Mouse (Mus musculus): ENCODE results near the gene Fiz1. TPM values are rescaled to one million over a fixed set of nuclear protein-coding genes. Genes with fewer than 3 reads are reported as not detected.

Gene Fiz1
- polyA plus RNA-seq, 1 experiment from 2014 or later = 15.6 TPM

DNA sequence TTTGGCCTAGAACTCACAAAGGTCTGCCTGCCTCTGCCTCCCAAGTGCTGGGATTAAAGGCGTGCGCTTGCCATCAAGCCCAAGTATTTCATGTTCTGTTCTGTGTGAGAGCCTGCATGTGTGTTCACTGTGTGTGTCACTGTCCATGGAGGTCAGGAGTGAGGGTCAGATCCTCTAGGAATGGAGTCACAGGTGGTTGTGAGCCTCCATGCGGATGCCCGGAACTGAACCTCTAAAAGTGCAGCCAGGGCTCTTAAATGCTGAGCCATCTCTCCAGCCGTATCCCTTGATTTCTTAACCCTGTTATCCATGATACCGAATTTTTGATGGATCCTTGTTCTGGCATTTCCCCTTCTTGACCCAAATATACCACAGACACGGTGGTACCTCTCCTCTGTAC is 22.5 kb upstream of the Fiz1 start:
- 90% methylated on average over 7 of the region's 7 CpGs for WGBS (ENCODE audit: insufficient replicate concordance)
- peaks cover 28% of the 10 kb centered on the region for H3K36me3 ChIP-seq (replicated peaks)
- no peak overlapping the region for H3K4me3 ChIP-seq (replicated peaks)
- H3K4me1 ChIP-seq (replicated peaks) = peaks cover 23% of the 10 kb centered on the region
- no peak overlapping the region for H3K9ac ChIP-seq
- H3K27ac ChIP-seq (replicated peaks) = no peak overlapping the region
- H3K9me3 ChIP-seq (replicated peaks) = no peaks in the 10 kb centered on the region
- no peak overlapping the region for H3K4me2 ChIP-seq
- H3K27me3 ChIP-seq = no peaks in the 10 kb centered on the region
- no peak for ATAC-seq (ENCODE audit: insufficient read depth)

DNA sequence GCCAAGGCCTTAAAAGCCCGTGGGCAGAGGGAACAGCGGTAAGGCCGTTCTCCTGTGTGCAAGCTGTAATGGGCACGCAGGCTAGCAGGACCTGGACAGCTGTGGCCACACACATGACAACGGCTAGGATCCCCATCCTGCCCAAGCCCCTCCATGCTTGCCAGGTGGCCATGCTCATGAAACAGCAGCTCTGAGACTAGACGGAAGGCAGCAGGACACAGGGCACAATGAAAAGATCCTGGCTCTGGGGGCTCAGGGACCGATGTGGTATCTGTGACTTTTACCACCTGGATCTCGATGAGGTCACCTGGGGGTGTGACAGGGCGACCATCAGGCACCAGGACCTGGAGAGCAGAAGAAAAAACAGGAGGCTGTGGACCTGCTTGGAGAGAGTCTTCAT is 21.6 kb upstream of the Fiz1 start:
- WGBS (ENCODE audit: insufficient replicate concordance) = 80% methylated on average over 9 of the region's 9 CpGs

DNA sequence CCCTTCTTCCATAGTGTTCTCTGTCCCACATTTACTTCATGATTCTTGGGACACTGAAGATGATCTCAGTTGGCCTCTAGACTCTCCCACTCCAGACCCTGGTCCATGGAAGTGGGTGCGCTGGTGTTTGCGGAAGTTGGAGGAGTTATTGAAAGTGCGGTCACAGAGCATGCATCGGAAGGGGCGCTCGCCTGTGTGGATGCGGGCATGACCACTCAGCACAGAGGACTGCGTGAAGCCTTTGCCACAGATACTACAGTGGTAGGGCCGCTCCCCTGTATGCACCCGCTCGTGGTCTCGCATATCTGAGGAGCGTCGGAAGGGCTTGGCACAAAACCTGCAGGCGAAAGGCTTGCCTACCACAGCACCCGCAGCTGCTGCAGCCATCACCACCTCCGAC is 21.1 kb upstream of the Fiz1 start:
- Histone ChIP-seq H3K9ac (no peak overlapping the region), H3K4me2 (no peak overlapping the region), H3K27ac (replicated peaks) (no peak overlapping the region), H3K27me3 (no peaks in the 10 kb centered on the region), H3K4me3 (replicated peaks) (no peak overlapping the region), H3K9me3 (replicated peaks) (peaks cover 9% of the 10 kb centered on the region), H3K36me3 (replicated peaks) (peaks cover 42% of the 10 kb centered on the region), H3K4me1 (replicated peaks) (peaks cover 23% of the 10 kb centered on the region)
- 89% methylated on average over 17 of the region's 17 CpGs for WGBS (ENCODE audit: insufficient replicate concordance)
- no peak for ATAC-seq (ENCODE audit: insufficient read depth)

More for the DNA sequence above, 21.6 kb upstream of the Fiz1 start:
- H3K4me3 ChIP-seq (replicated peaks) = no peak overlapping the region
- H3K27ac ChIP-seq (replicated peaks) = no peak overlapping the region
- no peak for ATAC-seq (ENCODE audit: insufficient read depth)
- H3K27me3 ChIP-seq = no peaks in the 10 kb centered on the region
- H3K36me3 ChIP-seq (replicated peaks) = peaks cover 37% of the 10 kb centered on the region
- peaks cover 4% of the 10 kb centered on the region for H3K9me3 ChIP-seq (replicated peaks)
- H3K9ac ChIP-seq = no peak overlapping the region
- H3K4me1 ChIP-seq (replicated peaks) = peaks cover 23% of the 10 kb centered on the region
- H3K4me2 ChIP-seq = no peak overlapping the region

DNA sequence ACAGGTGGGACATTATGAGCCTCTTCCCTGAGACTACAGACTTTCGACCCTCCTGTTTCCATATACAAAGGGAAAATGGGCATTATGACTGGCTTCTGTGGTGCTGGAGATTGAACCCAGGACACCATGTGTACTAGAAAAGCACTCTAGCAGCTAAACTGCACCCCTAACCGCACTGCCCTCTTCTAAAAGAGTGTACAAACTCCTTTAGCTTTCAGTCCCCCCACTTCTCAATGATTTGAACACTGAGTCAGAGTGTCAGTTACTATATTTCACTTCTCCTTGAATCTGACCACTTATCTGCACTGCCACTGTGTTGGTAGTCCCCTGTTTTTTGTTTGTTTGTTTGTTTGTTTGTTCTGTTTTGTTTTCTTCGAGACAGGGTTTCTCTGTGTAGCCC is 19.3 kb upstream of the Fiz1 start, which contains the start of gene 4632433K11Rik:
TSS of gene 4632433K11Rik (plus strand) at position 301 of the 400 bp plus-strand sequence.
- H3K4me3 ChIP-seq (replicated peaks) = no peak within 1 kb of the TSS
- H3K4me2 ChIP-seq = no peak within 1 kb of the TSS
- no peak for ATAC-seq (ENCODE audit: insufficient read depth)
- peaks cover 60% of the 10 kb centered on the region for H3K36me3 ChIP-seq (replicated peaks)
- 69% methylated on average over 3 of the region's 3 CpGs for WGBS (ENCODE audit: insufficient replicate concordance)
- peaks cover 17% of the 10 kb centered on the region for H3K4me1 ChIP-seq (replicated peaks)
- H3K9ac ChIP-seq = no peak within 1 kb of the TSS
- peaks cover 28% of the 10 kb centered on the region for H3K9me3 ChIP-seq (replicated peaks)
- no peak within 1 kb of the TSS for H3K27ac ChIP-seq (replicated peaks)
- H3K27me3 ChIP-seq = no peaks in the 10 kb centered on the region

DNA sequence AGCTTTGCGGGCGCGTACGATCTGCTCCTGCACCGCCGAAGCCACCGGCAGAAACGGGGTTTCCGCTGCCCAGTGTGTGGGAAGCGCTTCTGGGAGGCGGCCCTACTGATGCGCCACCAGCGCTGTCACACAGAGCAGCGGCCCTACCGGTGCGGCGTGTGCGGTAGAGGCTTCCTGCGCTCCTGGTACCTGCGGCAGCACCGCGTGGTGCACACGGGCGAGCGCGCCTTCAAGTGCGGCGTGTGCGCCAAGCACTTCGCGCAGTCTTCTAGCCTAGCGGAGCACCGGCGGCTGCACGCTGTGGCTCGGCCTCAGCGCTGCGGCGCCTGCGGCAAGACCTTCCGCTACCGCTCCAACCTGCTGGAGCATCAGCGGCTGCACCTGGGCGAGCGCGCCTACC is 17.0 kb upstream of the Fiz1 start:
- ATAC-seq (ENCODE audit: insufficient read depth) = no peak
- WGBS (ENCODE audit: insufficient replicate concordance) = 90% methylated on average over 46 of the region's 46 CpGs
- no peaks in the 10 kb centered on the region for H3K27me3 ChIP-seq
- no peak overlapping the region for H3K9ac ChIP-seq
- no peak overlapping the region for H3K4me3 ChIP-seq (replicated peaks)
- no peaks in the 10 kb centered on the region for H3K4me1 ChIP-seq (replicated peaks)
- H3K36me3 ChIP-seq (replicated peaks) = peaks cover 76% of the 10 kb centered on the region
- H3K4me2 ChIP-seq = no peak overlapping the region
- no peak overlapping the region for H3K27ac ChIP-seq (replicated peaks)
- peaks cover 28% of the 10 kb centered on the region for H3K9me3 ChIP-seq (replicated peaks)

DNA sequence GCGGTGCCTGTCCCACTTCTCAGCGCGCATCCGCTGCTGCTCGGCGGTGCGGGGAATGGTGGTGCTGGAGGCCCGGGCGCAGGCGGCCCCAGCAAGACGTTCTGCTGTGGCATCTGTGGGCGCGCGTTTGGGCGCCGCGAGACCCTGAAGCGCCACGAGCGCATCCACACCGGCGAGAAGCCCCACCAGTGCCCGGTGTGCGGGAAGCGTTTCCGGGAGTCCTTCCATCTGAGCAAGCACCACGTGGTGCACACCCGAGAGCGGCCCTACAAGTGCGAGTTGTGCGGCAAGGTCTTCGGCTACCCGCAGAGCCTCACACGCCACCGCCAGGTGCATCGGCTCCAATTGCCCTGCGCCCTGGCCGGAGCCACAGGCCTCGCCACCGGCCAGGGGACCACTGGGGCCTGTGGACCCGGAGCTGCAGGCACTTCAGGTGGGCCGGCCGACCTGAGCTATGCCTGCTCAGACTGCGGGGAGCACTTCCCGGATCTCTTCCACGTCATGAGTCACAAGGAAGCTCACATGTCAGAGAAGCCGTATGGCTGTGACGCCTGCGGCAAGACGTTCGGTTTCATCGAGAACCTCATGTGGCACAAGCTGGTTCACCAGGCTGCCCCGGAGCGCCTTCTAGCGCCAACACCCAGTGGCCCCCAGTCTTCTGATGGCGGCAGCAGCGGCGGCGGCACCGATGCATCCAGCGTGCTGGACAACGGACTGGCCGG is 16.2 kb upstream of the Fiz1 start:
- Histone ChIP-seq H3K4me3 (replicated peaks) (no peak overlapping the region), H3K27me3 (no peaks in the 10 kb centered on the region), H3K36me3 (replicated peaks) (peaks cover 81% of the 10 kb centered on the region), H3K27ac (replicated peaks) (no peak overlapping the region), H3K4me2 (no peak overlapping the region), H3K4me1 (replicated peaks) (no peaks in the 10 kb centered on the region), H3K9me3 (replicated peaks) (peaks cover 28% of the 10 kb centered on the region), H3K9ac (no peak overlapping the region)
- WGBS (ENCODE audit: insufficient replicate concordance) = 90% methylated on average over 63 of the region's 63 CpGs
- no peak for ATAC-seq (ENCODE audit: insufficient read depth)

DNA sequence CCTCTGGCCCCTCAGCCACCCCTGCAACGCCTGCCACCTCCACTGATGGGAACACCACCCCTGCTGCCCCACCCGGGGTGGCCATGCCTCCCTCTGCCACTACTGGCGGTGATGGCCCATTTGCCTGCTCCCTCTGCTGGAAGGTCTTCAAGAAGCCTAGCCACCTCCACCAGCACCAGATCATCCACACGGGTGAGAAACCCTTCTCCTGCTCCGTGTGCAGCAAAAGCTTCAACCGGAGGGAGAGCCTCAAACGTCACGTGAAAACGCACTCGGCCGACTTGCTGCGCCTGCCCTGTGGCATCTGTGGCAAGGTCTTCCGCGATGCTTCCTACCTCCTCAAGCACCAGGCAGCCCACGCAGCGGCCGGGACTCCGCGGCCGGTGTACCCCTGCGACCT is 15.4 kb upstream of the Fiz1 start:
- H3K36me3 ChIP-seq (replicated peaks) = peaks cover 80% of the 10 kb centered on the region

DNA sequence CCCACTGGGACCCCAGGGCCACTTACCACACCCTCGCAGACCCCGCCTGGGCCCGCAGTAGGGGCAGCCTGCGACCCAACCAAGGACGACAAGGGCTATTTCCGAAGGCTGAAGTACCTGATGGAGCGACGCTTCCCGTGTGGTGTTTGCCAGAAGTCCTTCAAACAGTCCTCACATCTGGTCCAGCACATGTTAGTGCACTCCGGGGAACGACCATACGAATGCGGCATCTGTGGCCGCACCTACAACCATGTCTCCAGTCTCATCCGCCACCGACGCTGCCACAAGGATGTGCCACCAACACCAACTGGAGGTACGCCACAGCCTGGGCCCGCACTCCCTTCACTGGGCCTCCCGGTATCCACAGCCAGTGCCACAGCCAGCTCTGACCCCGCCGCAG is 15.0 kb upstream of the Fiz1 start:
- no peak overlapping the region for H3K4me3 ChIP-seq (replicated peaks)
- no peak overlapping the region for H3K9ac ChIP-seq
- peaks cover 79% of the 10 kb centered on the region for H3K36me3 ChIP-seq (replicated peaks)
- no peak overlapping the region for H3K27ac ChIP-seq (replicated peaks)
- 88% methylated on average over 22 of the region's 22 CpGs for WGBS (ENCODE audit: insufficient replicate concordance)
- ATAC-seq (ENCODE audit: insufficient read depth) = no peak
- H3K9me3 ChIP-seq (replicated peaks) = peaks cover 28% of the 10 kb centered on the region
- no peak overlapping the region for H3K4me2 ChIP-seq
- H3K27me3 ChIP-seq = no peaks in the 10 kb centered on the region
- H3K4me1 ChIP-seq (replicated peaks) = no peaks in the 10 kb centered on the region

More for the DNA sequence above, 15.4 kb upstream of the Fiz1 start:
- Histone ChIP-seq H3K9ac (no peak overlapping the region), H3K27ac (replicated peaks) (no peak overlapping the region), H3K27me3 (no peaks in the 10 kb centered on the region), H3K4me3 (replicated peaks) (no peak overlapping the region), H3K4me1 (replicated peaks) (no peaks in the 10 kb centered on the region), H3K9me3 (replicated peaks) (peaks cover 28% of the 10 kb centered on the region), H3K4me2 (no peak overlapping the region)
- 90% methylated on average over 21 of the region's 21 CpGs for WGBS (ENCODE audit: insufficient replicate concordance)
- no peak for ATAC-seq (ENCODE audit: insufficient read depth)

DNA sequence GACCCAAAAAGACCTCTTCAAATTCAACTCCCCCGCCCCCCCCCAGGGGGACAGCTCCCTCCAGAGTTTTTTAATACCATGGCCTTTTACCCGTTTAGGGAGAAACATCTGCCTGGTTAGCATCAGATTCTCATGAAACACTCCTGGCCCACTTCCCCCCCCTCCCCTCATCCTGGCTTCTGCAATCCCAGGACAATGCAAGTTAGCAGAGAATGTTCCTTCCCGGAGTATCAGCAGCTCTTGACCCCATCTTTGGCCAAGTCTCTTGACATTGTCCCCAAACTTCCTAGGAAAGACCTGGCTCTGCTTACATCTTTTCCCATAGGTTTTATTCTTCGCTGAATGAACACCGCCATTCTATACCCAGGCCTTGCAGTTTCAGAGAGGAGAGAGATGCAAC is 6.7 kb upstream of the Fiz1 start:
- WGBS (ENCODE audit: insufficient replicate concordance) = 43% methylated on average over 5 of the region's 5 CpGs
- H3K9me3 ChIP-seq (replicated peaks) = no peaks in the 10 kb centered on the region
- peak overlapping the region; percentile 94 for H3K27ac ChIP-seq (replicated peaks)
- H3K4me2 ChIP-seq = peak overlapping the region; percentile 78
- H3K27me3 ChIP-seq = no peaks in the 10 kb centered on the region
- ATAC-seq (ENCODE audit: insufficient read depth) = no peak
- H3K36me3 ChIP-seq (replicated peaks) = peaks cover 46% of the 10 kb centered on the region
- peaks cover 38% of the 10 kb centered on the region for H3K4me1 ChIP-seq (replicated peaks)
- peak overlapping the region; percentile 94 for H3K9ac ChIP-seq
- H3K4me3 ChIP-seq (replicated peaks) = peak overlapping the region; percentile 81

DNA sequence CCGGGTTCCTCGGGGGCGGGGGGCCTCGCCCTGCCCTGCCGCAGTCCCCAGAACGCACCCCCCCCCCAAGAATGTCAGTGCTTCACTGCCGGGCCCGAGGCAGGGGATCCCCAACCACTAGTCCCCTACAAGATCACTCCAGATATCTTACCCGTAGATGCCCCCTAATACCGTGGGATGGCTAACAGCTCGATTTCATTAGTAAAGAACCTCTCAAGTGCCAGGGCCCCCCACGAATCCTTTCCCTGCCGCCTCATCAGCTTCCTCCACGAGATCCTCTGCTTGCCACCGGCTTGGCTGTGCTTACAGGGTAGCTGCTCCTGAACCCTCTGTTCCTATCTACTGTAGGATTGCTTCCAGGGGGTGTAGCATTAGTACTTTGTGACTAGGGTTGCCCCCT is 6.2 kb upstream of the Fiz1 start:
- Histone ChIP-seq H3K9me3 (replicated peaks) (no peaks in the 10 kb centered on the region), H3K9ac (peak overlapping the region; percentile 94), H3K36me3 (replicated peaks) (peaks cover 42% of the 10 kb centered on the region), H3K27ac (replicated peaks) (peak overlapping the region; percentile 94), H3K27me3 (no peaks in the 10 kb centered on the region), H3K4me3 (replicated peaks) (peak overlapping the region; percentile 81), H3K4me2 (peak overlapping the region; percentile 78), H3K4me1 (replicated peaks) (peaks cover 43% of the 10 kb centered on the region)
- ATAC-seq (ENCODE audit: insufficient read depth) = peak; percentile 23
- under 1% methylated on average over 15 of the region's 15 CpGs for WGBS (ENCODE audit: insufficient replicate concordance)

DNA sequence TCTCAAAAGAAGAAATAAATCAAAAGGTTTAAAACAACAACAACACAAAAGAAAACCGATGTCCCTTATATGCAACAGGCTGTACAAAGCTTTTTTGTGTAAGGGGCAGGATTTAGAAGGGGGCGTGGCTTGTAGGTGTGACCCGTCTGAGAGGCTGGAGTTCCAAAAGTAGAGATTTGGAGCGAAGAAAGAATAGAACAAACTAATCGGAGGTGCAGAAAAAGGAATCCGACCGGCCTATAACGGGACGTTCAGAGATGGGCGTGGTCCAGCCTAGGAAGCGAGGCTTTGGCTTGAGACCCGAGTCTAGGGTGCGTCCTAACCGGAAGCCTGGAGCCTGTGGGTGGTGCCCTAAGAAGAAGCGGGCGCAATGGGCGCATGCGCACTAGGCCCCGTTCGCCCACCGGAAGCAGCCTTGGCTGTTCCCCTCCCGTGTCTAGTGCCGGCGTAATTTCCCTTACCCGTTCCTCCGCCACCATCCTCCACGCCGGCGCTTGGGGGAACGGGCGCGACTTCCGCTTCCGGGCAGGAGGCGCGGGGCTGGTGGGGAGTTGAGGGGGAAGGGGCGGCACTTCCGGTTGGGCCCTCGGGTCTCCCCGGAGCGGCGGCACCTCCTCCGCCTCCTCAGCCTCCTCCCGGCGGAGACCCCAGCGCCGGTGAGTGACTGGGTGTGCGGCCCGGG is 5.6 kb upstream of the Fiz1 start, which contains the start of the genes Zfp865 and Ccdc106:
TSS of gene Zfp865 (plus strand) at position 377 of the 682 bp plus-strand sequence.
TSS of gene Ccdc106 (plus strand) at position 554 of the 682 bp plus-strand sequence.
- peaks cover 45% of the 10 kb centered on the region for H3K4me1 ChIP-seq (replicated peaks)
- H3K27ac ChIP-seq (replicated peaks) = peak within 1 kb of the TSS; percentile 94
- peak within 1 kb of the TSS; percentile 78 for H3K4me2 ChIP-seq
- WGBS (ENCODE audit: insufficient replicate concordance) = under 1% methylated on average over 49 of the region's 49 CpGs
- peak within 1 kb of the TSS; percentile 94 for H3K9ac ChIP-seq
- no peaks in the 10 kb centered on the region for H3K9me3 ChIP-seq (replicated peaks)
- ATAC-seq (ENCODE audit: insufficient read depth) = peak; percentile 86
- peak within 1 kb of the TSS; percentile 81 for H3K4me3 ChIP-seq (replicated peaks)
- no peaks in the 10 kb centered on the region for H3K27me3 ChIP-seq
- H3K36me3 ChIP-seq (replicated peaks) = peaks cover 41% of the 10 kb centered on the region

Data from liver, embryonic 15.5 days (tissue).